Mouse (Mus musculus): ENCODE measurements around the gene 4933427D14Rik. TPM values are rescaled to one million over a fixed set of nuclear protein-coding genes. Genes with fewer than 3 reads are reported as not detected.

Gene 4933427D14Rik
- polyA plus RNA-seq, 1 experiment = 14.5 TPM

- TF ChIP-seq EP300 (IDR thresholded peaks at IDR 0.05; ENCODE audit: insufficient read depth, low read depth, low read length) (no peak), POLR2A (IDR thresholded peaks at IDR 0.05; ENCODE audit: insufficient read depth, low read length) (no peak), CTCF (IDR thresholded peaks at IDR 0.05; ENCODE audit: low read depth, low read length) (no peak)
- H3K9ac ChIP-seq (ENCODE audit: low read depth, poor library complexity, severe bottlenecking) = no peak overlapping the region
- no peaks in the 10 kb centered on the region for H3K4me1 ChIP-seq (ENCODE audit: control insufficient read depth, insufficient read depth, low read length)
- no peak overlapping the region for H3K27ac ChIP-seq (ENCODE audit: insufficient read depth, low read length)
- H3K36me3 ChIP-seq (ENCODE audit: control insufficient read depth, insufficient read depth, low read length, poor library complexity, severe bottlenecking) = peaks cover 3% of the 10 kb centered on the region; the same call in 1 of the 2 replicates
- H3K4me3 ChIP-seq (ENCODE audit: low read depth, low read length) = no peak overlapping the region
- no peaks in the 10 kb centered on the region for H3K9me3 ChIP-seq (replicated peaks; ENCODE audit: control insufficient read depth, insufficient read depth, low read length, poor library complexity, severe bottlenecking)
- H3K27me3 ChIP-seq (ENCODE audit: control insufficient read depth, insufficient read depth, low read length, poor library complexity, severe bottlenecking) = no peaks in the 10 kb centered on the region
These were observed 16.4 kb downstream of the 4933427D14Rik start for GRCm38 (mm10) chr11:72190857-72191256.

- Histone ChIP-seq H3K4me1 (ENCODE audit: control insufficient read depth, insufficient read depth, low read length) (no peaks in the 10 kb centered on the region), H3K27me3 (ENCODE audit: control insufficient read depth, insufficient read depth, low read length, poor library complexity, severe bottlenecking) (no peaks in the 10 kb centered on the region), H3K9ac (ENCODE audit: low read depth, poor library complexity, severe bottlenecking) (no peak overlapping the region), H3K4me3 (ENCODE audit: low read depth, low read length) (no peak overlapping the region), H3K27ac (ENCODE audit: insufficient read depth, low read length) (no peak overlapping the region), H3K36me3 (ENCODE audit: control insufficient read depth, insufficient read depth, low read length, poor library complexity, severe bottlenecking) (no peaks in the 10 kb centered on the region), H3K9me3 (replicated peaks; ENCODE audit: control insufficient read depth, insufficient read depth, low read length, poor library complexity, severe bottlenecking) (no peaks in the 10 kb centered on the region)
- TF ChIP-seq CTCF (IDR thresholded peaks at IDR 0.05; ENCODE audit: low read depth, low read length) = no peak
- TF ChIP-seq EP300 (IDR thresholded peaks at IDR 0.05; ENCODE audit: insufficient read depth, low read depth, low read length) = no peak
- TF ChIP-seq POLR2A (IDR thresholded peaks at IDR 0.05; ENCODE audit: insufficient read depth, low read length) = no peak
These were observed 23.0 kb downstream of the 4933427D14Rik start for GRCm38 (mm10) chr11:72184252-72184651.

- no peak overlapping the region for H3K4me3 ChIP-seq (ENCODE audit: low read depth, low read length)
- no peak overlapping the region for H3K27ac ChIP-seq (ENCODE audit: insufficient read depth, low read length)
- no peaks in the 10 kb centered on the region for H3K9me3 ChIP-seq (replicated peaks; ENCODE audit: control insufficient read depth, insufficient read depth, low read length, poor library complexity, severe bottlenecking)
- no peaks in the 10 kb centered on the region for H3K27me3 ChIP-seq (ENCODE audit: control insufficient read depth, insufficient read depth, low read length, poor library complexity, severe bottlenecking)
- no peaks in the 10 kb centered on the region for H3K36me3 ChIP-seq (ENCODE audit: control insufficient read depth, insufficient read depth, low read length, poor library complexity, severe bottlenecking)
- TF ChIP-seq EP300 (IDR thresholded peaks at IDR 0.05; ENCODE audit: insufficient read depth, low read depth, low read length) (no peak), CTCF (IDR thresholded peaks at IDR 0.05; ENCODE audit: low read depth, low read length) (no peak), POLR2A (IDR thresholded peaks at IDR 0.05; ENCODE audit: insufficient read depth, low read length) (no peak)
- no peaks in the 10 kb centered on the region for H3K4me1 ChIP-seq (ENCODE audit: control insufficient read depth, insufficient read depth, low read length)
- no peak overlapping the region for H3K9ac ChIP-seq (ENCODE audit: low read depth, poor library complexity, severe bottlenecking)
These were observed 26.1 kb downstream of the 4933427D14Rik start for GRCm38 (mm10) chr11:72181136-72181535.

- H3K9me3 ChIP-seq (replicated peaks; ENCODE audit: control insufficient read depth, insufficient read depth, low read length, poor library complexity, severe bottlenecking) = no peaks in the 10 kb centered on the region
- no peaks in the 10 kb centered on the region for H3K27me3 ChIP-seq (ENCODE audit: control insufficient read depth, insufficient read depth, low read length, poor library complexity, severe bottlenecking)
- no peak overlapping the region for H3K4me3 ChIP-seq (ENCODE audit: low read depth, low read length)
- no peak for TF ChIP-seq EP300 (IDR thresholded peaks at IDR 0.05; ENCODE audit: insufficient read depth, low read depth, low read length)
- TF ChIP-seq POLR2A (IDR thresholded peaks at IDR 0.05; ENCODE audit: insufficient read depth, low read length) = no peak
- TF ChIP-seq CTCF (IDR thresholded peaks at IDR 0.05; ENCODE audit: low read depth, low read length) = no peak
- H3K9ac ChIP-seq (ENCODE audit: low read depth, poor library complexity, severe bottlenecking) = no peak overlapping the region
- no peaks in the 10 kb centered on the region for H3K4me1 ChIP-seq (ENCODE audit: control insufficient read depth, insufficient read depth, low read length)
- 0 out of 2 replicates have a peak, but pooled peaks cover 2% of the 10 kb centered on the region for H3K36me3 ChIP-seq (ENCODE audit: control insufficient read depth, insufficient read depth, low read length, poor library complexity, severe bottlenecking)
- no peak overlapping the region for H3K27ac ChIP-seq (ENCODE audit: insufficient read depth, low read length)
These were observed 26.7 kb downstream of the 4933427D14Rik start for GRCm38 (mm10) chr11:72180556-72180955.

GRCm38 (mm10) chr11:72176553-72176952 is 30.7 kb downstream of the 4933427D14Rik start:
- no peaks in the 10 kb centered on the region for H3K4me1 ChIP-seq (ENCODE audit: control insufficient read depth, insufficient read depth, low read length)
- no peak overlapping the region for H3K4me3 ChIP-seq (ENCODE audit: low read depth, low read length)
- H3K27ac ChIP-seq (ENCODE audit: insufficient read depth, low read length) = no peak overlapping the region
- H3K9ac ChIP-seq (ENCODE audit: low read depth, poor library complexity, severe bottlenecking) = no peak overlapping the region
- no peaks in the 10 kb centered on the region for H3K27me3 ChIP-seq (ENCODE audit: control insufficient read depth, insufficient read depth, low read length, poor library complexity, severe bottlenecking)
- H3K9me3 ChIP-seq (replicated peaks; ENCODE audit: control insufficient read depth, insufficient read depth, low read length, poor library complexity, severe bottlenecking) = no peaks in the 10 kb centered on the region
- no peak for TF ChIP-seq EP300 (IDR thresholded peaks at IDR 0.05; ENCODE audit: insufficient read depth, low read depth, low read length)
- peaks cover 11% of the 10 kb centered on the region for H3K36me3 ChIP-seq (ENCODE audit: control insufficient read depth, insufficient read depth, low read length, poor library complexity, severe bottlenecking)

- Histone ChIP-seq H3K27me3 (ENCODE audit: control insufficient read depth, insufficient read depth, low read length, poor library complexity, severe bottlenecking) (no peaks in the 10 kb centered on the region), H3K4me3 (ENCODE audit: low read depth, low read length) (no peak overlapping the region), H3K27ac (ENCODE audit: insufficient read depth, low read length) (no peak overlapping the region), H3K4me1 (ENCODE audit: control insufficient read depth, insufficient read depth, low read length) (no peaks in the 10 kb centered on the region), H3K9me3 (replicated peaks; ENCODE audit: control insufficient read depth, insufficient read depth, low read length, poor library complexity, severe bottlenecking) (no peaks in the 10 kb centered on the region), H3K36me3 (ENCODE audit: control insufficient read depth, insufficient read depth, low read length, poor library complexity, severe bottlenecking) (peaks cover 11% of the 10 kb centered on the region), H3K9ac (ENCODE audit: low read depth, poor library complexity, severe bottlenecking) (no peak overlapping the region)
- TF ChIP-seq POLR2A (IDR thresholded peaks at IDR 0.05; ENCODE audit: insufficient read depth, low read length) (no peak), CTCF (IDR thresholded peaks at IDR 0.05; ENCODE audit: low read depth, low read length) (no peak), EP300 (IDR thresholded peaks at IDR 0.05; ENCODE audit: insufficient read depth, low read depth, low read length) (no peak)
These were observed 31.3 kb downstream of the 4933427D14Rik start for GRCm38 (mm10) chr11:72175966-72176365.

Data from ES-Bruce4 (cell line).